Mouse (Mus musculus): ENCODE measurements at regions not wholly inside any gene's neighbourhood (a gene's known extent, or its start where the extent isn't known, plus 50 kb on each side); places are given as distances from the start of the nearest gene placed in this dataset.

- no peak for TF ChIP-seq EP300 (IDR thresholded peaks at IDR 0.05; ENCODE audit: low read depth)
- TF ChIP-seq CTCF (IDR thresholded peaks at IDR 0.05; ENCODE audit: low read depth): no peak
Measured at GRCm38 (mm10) chr2:108032301-108033013, 742.0 kb downstream of the Kcna4 start.

Measured in heart, postnatal 0 days (tissue).